Comparison of ENCODE assay signal across 11 mouse cellular contexts in the genomic region with DNA sequence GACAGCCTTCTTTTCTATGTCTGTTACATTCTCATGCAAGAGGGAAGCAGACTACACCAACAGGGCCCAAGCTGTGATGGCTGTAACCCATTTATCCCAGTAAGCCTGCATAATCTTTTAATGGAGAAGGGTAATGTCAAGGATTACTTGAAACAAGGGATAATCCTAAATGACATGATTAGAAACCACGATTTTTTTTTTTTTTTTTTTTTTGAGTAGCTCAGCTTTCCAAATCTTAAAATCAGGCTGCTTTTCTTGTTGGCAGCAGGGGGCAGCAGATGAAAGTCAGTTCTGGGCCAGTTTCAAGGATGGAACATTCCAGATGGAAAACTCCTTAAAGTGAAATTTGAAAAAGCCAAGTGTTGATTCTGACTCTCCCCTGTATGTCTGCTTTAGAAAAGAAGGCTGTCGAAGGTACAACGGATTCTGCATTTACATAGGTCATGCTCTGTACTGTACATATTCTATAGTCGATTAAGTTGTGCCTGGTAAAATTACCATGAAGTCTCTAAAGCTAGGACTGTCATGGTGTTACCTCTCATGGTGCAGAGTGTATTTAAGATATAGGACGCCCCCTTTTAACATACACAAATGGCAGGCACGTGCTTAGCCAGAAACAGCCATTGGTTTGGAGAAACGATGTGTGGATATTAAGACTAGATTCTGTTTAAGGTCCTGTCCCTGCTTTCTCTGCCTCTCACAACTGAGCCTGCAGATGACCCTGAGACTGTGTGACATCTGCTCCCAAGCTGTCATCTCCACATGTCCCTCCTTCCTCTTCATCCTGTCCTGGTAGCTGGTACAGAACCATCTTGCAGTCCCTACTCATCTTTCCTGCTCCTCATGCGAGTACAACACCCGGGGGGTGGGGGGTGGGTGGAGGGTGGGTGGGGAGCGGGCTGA.
DNase-seq lines count a peak whose midpoint lies in the region; TF ChIP-seq lines count a peak whose summit lies in the region.
"Had no signal": no experiment of that assay in that cellular context is flagged by ENCODE, and none has a peak within 500 bp of the region (broad histone marks: within the 10 kb centered on the region; RNA-seq: fewer than 3 reads in every experiment).

No protein-coding gene starts in this region.

- no peaks in the 10 kb centered on the region for H3K36me3 ChIP-seq in heart, adult 2 months (ENCODE audit: control insufficient read depth, insufficient read depth, low read length)
- H3K36me3 ChIP-seq: G1E; heart, embryonic 13.5 days had no signal

- intact Hi-C loops in heart, adult 2 months (cut with DNase I) = loop anchor here (5.0 kb wide), 1 partner anchor 748 kb away; no protein-coding TSS in a partner anchor

- H3K9ac ChIP-seq in heart, adult 2 months (ENCODE audit: low read depth, low read length) = no peak overlapping the region
- H3K9ac ChIP-seq: heart, embryonic 13.5 days had no signal

- H3K4me1 ChIP-seq in heart, adult 2 months (ENCODE audit: control insufficient read depth, insufficient read depth, low read length) = no peaks in the 10 kb centered on the region
- H3K4me1 ChIP-seq: heart, embryonic 13.5 days had no signal

- DNase-seq in heart, adult 2 months = no peak
- DNase-seq in heart, adult 9 months (ENCODE audit: low spot score in 2 of 2) = no peak
- DNase-seq in right cerebral cortex, postnatal 10 days (ENCODE audit: low spot score in 2 of 2) = peak; percentile 54 to 66
- DNase-seq in right cerebral cortex, adult 18-20 months = no peak
- DNase-seq in forelimb bud, embryonic 11.5 days (ENCODE audit: low read depth, low spot score) = peak; percentile 16
- DNase-seq in retina, embryonic 14.5 days (ENCODE audit: low spot score) = peak; percentile 50
- DNase-seq in urinary bladder, postnatal 14 days (ENCODE audit: low spot score) = no peak
- no peak for DNase-seq in kidney, postnatal 25 days
- DNase-seq: layer of hippocampus, postnatal 36 days had no signal

- no peak overlapping the region for H3K27ac ChIP-seq in heart, adult 2 months
- H3K27ac ChIP-seq: heart, embryonic 13.5 days had no signal

- no peak for TF ChIP-seq EP300 in heart, adult 2 months (IDR thresholded peaks at IDR 0.05; ENCODE audit: insufficient read depth, low read depth, low read length)

- no peak overlapping the region for H3K4me3 ChIP-seq in heart, adult 2 months
- H3K4me3 ChIP-seq: heart, embryonic 13.5 days had no signal

- 67% methylated on average over 10 of the region's 10 CpGs for WGBS in heart, adult 2 months

- TF ChIP-seq POLR2A in heart, adult 2 months (IDR thresholded peaks at IDR 0.05; ENCODE audit: insufficient read depth, low read depth, low read length) = no peak

- TF ChIP-seq CTCF in heart, adult 2 months (IDR thresholded peaks at IDR 0.05) = peak; percentile 51

- H3K79me2 ChIP-seq in heart, adult 2 months (replicated peaks; ENCODE audit: control insufficient read depth, insufficient read depth, low read length) = no peaks in the 10 kb centered on the region

- H3K27me3 ChIP-seq in heart, adult 2 months (ENCODE audit: control insufficient read depth, insufficient read depth, low read length) = no peaks in the 10 kb centered on the region
- H3K27me3 ChIP-seq: heart, embryonic 13.5 days had no signal

Comparison
In these comparisons a context has a peak if more than half of its experiments do, and no peak if none do; other contexts are left out.
1. DNase-seq: peak in right cerebral cortex, postnatal 10 days (2 of 2), forelimb bud, embryonic 11.5 days (single experiment) and retina, embryonic 14.5 days (single experiment); none in heart, adult 2 months (0 of 2), heart, adult 9 months (0 of 2), right cerebral cortex, adult 18-20 months (single experiment), urinary bladder, postnatal 14 days (single experiment) and kidney, postnatal 25 days (0 of 2).